Mouse (Mus musculus) lung, postnatal 0 days (tissue): ENCODE measurements around the gene Dnmbp. TPM values are rescaled to one million over a fixed set of nuclear protein-coding genes. Genes with fewer than 3 reads are reported as not detected.

ENCODE experiments used
- ATAC-seq: fragments of 200-750 bp; cut with Nextera tagmentation; 2 replicates; pipeline ENCODE4 v1.8.0; 2017; ENCODE audit warnings: moderate library complexity
- DNase-seq: peaks from one replicate; pipeline ENCODE4 v3.0.0-alpha.2; 2016; ENCODE audit warnings: low spot score
- H3K27ac ChIP-seq: fragments of 300-500 bp; sonication (generic); 2 replicates; pipeline ENCODE4 v1.5.1; 2014; ENCODE audit warnings: antibody characterized with exemption, mild to moderate bottlenecking, low read length, mixed read lengths
- H3K27me3 ChIP-seq: fragments of 300-500 bp; sonication (generic); replicated peaks from 2 replicates; pipeline ENCODE4 v1.6.1; 2014; ENCODE audit warnings: low read length, mixed read lengths; ENCODE audit not compliant: insufficient read depth
- H3K36me3 ChIP-seq: fragments of 300-500 bp; sonication (generic); 2 replicates; pipeline ENCODE4 v1.6.1; 2014; ENCODE audit warnings: low read length, mixed read lengths; ENCODE audit not compliant: insufficient read depth
- H3K4me1 ChIP-seq: fragments of 300-500 bp; sonication (generic); 2 replicates; pipeline ENCODE4 v1.6.1; 2014; ENCODE audit warnings: antibody characterized with exemption, low read depth, low read length, mixed read lengths; ENCODE audit not compliant: insufficient read depth
- H3K4me2 ChIP-seq: fragments of 300-500 bp; sonication (generic); replicated peaks from 2 replicates; pipeline ENCODE4 v1.6.1; 2014; ENCODE audit warnings: low read depth, mild to moderate bottlenecking, low read length, moderate library complexity, mixed read lengths
- H3K4me3 ChIP-seq: fragments of 300-500 bp; sonication (generic); 2 replicates; pipeline ENCODE4 v1.5.1; 2014; ENCODE audit warnings: low read depth, low read length
- H3K9ac ChIP-seq: fragments of 300-500 bp; sonication (generic); replicated peaks from 2 replicates; pipeline ENCODE4 v1.6.1; 2014; ENCODE audit warnings: low read depth, mild to moderate bottlenecking
- H3K9me3 ChIP-seq: fragments of 300-500 bp; sonication (generic); 2 replicates; pipeline ENCODE4 v1.6.1; 2016; ENCODE audit warnings: low read length, mixed read lengths
- CTCF ChIP-seq: IDR thresholded peaks from 2 replicates; pipeline ENCODE4 v1.5.1; 2016; ENCODE audit warnings: antibody characterized with exemption, mild to moderate bottlenecking
- EP300 ChIP-seq: IDR thresholded peaks from 2 replicates; pipeline ENCODE4 v1.6.1; 2016; ENCODE audit warnings: antibody characterized with exemption, mild to moderate bottlenecking, control low read depth
- WGBS: fragments of 180-500 bp; shearing (Covaris S2); extraction: QIAGEN DNeasy Blood & Tissue Kit; methylation state at CpG from one replicate; pipeline ENCODE4 v1.1.7; 2014; 5-methylcytosine and 5-hydroxymethylcytosine counted together
- polyA plus RNA-seq: library from polyadenylated mRNA; unstranded; fragments of >200 nt; fragmentation: Nextera tagmentation; extraction: Ambion mirVana; gene quantifications from 2 replicates; pipeline ENCODE4 v1.2.1, GENCODE M21; 2015

Gene Dnmbp
- polyA plus RNA-seq, 1 experiment from 2014 or later: 10.0 TPM

DNA sequence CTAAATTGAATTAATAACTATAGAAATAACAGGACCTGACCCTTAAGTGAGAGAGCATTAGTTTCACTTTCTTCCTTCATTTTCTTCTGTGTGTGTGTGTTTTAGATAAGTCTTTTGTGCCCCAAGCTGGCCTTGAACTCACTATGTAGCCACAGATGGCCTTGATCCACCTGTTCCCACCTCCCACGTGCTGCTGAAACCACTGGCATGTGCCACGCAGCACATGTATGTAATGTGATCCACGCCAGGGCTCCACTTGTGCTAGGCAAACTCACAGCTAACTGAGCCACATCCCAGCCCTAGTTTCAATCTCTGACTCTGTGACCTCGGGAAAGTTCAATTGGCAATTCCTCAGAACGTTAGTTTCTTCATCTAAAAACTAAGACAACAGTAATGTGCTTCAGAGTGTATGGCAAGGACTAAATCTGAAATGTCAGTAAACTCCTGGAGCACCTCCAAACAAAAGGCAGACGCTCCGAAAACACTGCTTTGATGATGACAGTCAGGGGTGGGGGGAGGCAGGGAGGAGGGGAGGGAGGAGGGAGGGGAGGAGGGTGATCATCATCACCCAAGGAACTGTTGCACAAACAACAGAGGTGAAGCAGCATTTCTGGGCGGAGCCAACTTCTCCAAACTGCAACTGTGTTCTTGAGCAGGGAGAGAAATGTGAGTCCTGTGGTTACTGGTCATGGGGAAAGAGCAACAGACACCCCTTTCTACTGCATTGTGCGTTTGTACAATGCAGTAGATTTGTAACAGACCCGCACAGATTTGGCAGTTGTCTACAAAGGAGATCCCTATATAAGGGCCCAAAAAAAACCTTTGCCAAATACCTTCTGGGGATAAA, 13.6 kb downstream of the Dnmbp start:
- TF ChIP-seq CTCF (no peak), EP300 (no peak)
- H3K27ac ChIP-seq: no peak overlapping the region
- H3K27me3 ChIP-seq: no peaks in the 10 kb centered on the region
- no peak overlapping the region for H3K9ac ChIP-seq
- ATAC-seq: no peak
- H3K4me1 ChIP-seq: no peaks in the 10 kb centered on the region; the same call in 1 of the 2 replicates
- H3K9me3 ChIP-seq: no peaks in the 10 kb centered on the region
- peak; percentile 36 for DNase-seq
- 63% methylated on average over 10 of the region's 10 CpGs for WGBS
- no peak overlapping the region for H3K4me2 ChIP-seq
- no peak overlapping the region for H3K4me3 ChIP-seq
- no peaks in the 10 kb centered on the region; the same call in 1 of the 2 replicates for H3K36me3 ChIP-seq

DNA sequence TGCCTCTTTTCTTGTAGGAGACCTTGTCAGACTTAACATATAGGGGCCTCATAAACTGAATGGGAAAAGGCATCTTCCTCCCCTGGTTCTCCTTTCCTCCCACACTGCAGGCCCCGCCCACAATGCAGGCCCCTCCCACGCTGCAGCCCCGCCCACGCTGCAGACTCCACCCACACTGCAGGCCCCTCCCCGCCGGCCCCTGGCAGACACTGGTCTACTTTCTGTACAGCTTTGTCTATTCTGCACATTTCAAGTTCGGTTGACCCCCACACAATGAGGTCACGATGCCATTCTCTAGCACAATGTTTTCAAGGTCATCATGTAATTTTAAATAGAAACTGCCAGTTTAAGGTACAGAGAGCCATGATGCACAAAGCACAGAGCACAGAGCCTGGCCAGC, 15.6 kb downstream of the Dnmbp start:
- DNase-seq: no peak
- Histone ChIP-seq H3K9ac (no peak overlapping the region), H3K27ac (no peak overlapping the region), H3K4me2 (no peak overlapping the region), H3K9me3 (no peaks in the 10 kb centered on the region), H3K4me3 (no peak overlapping the region), H3K27me3 (no peaks in the 10 kb centered on the region), H3K36me3 (no peaks in the 10 kb centered on the region; the same call in 1 of the 2 replicates), H3K4me1 (no peaks in the 10 kb centered on the region; the same call in 1 of the 2 replicates)
- TF ChIP-seq EP300 (no peak), CTCF (no peak)
- WGBS: 70% methylated on average over 8 of the region's 8 CpGs
- ATAC-seq: no peak

DNA sequence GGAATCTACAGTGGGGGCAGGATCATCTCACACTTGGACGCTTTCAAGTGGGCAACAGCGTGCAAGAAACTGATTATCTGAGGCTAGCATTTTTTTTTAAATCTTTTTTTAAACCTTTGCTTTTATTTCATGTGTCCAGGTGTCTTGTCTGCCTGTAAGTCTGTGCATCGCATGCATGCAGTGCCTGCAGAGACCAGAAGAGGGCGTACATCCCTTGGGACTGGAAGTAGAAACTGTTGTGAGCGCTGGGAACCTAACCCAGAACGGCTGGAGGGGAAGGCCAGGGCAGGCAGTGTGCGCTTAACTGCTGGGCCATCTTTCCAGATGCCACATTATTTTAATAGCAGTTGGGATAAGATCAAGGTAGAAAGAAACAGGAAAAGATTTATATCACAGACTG, 17.0 kb downstream of the Dnmbp start:
- Histone ChIP-seq H3K27me3 (no peaks in the 10 kb centered on the region), H3K9ac (no peak overlapping the region), H3K4me3 (no peak overlapping the region), H3K4me2 (no peak overlapping the region), H3K9me3 (no peaks in the 10 kb centered on the region), H3K36me3 (no peaks in the 10 kb centered on the region; the same call in 1 of the 2 replicates), H3K4me1 (no peaks in the 10 kb centered on the region), H3K27ac (no peak overlapping the region)
- DNase-seq: no peak
- 92% methylated on average over 7 of the region's 7 CpGs for whole genome bisulfite sequencing
- TF ChIP-seq CTCF (peak; percentile 31), EP300 (no peak)
- no peak for ATAC-seq

DNA sequence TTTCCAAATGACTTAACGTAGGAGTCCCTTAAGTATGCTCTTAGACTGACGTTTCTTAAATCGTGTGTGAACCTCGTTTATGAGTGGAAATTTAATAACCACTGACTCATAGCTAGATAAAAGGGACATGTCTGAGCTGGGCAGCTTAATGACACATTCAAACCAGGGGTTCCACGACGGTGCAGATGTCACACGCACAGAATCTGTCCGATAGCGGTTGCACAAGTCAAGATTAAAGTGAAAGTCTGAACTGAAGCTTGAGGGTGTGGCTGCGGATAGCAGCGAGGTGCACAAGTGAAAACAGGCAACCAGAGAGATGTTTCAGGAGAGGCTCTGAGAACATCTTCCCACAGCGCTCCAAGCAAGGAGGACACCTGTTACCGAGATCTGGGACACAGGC, 18.6 kb downstream of the Dnmbp start:
- Histone ChIP-seq H3K36me3 (no peaks in the 10 kb centered on the region; the same call in 1 of the 2 replicates), H3K4me1 (no peaks in the 10 kb centered on the region), H3K9me3 (no peaks in the 10 kb centered on the region), H3K27me3 (no peaks in the 10 kb centered on the region), H3K4me3 (no peak overlapping the region), H3K4me2 (no peak overlapping the region), H3K9ac (no peak overlapping the region), H3K27ac (no peak overlapping the region)
- 58% methylated on average over 13 of the region's 13 CpGs for WGBS
- no peak for DNase-seq
- TF ChIP-seq CTCF (no peak), EP300 (no peak)
- ATAC-seq: no peak

DNA sequence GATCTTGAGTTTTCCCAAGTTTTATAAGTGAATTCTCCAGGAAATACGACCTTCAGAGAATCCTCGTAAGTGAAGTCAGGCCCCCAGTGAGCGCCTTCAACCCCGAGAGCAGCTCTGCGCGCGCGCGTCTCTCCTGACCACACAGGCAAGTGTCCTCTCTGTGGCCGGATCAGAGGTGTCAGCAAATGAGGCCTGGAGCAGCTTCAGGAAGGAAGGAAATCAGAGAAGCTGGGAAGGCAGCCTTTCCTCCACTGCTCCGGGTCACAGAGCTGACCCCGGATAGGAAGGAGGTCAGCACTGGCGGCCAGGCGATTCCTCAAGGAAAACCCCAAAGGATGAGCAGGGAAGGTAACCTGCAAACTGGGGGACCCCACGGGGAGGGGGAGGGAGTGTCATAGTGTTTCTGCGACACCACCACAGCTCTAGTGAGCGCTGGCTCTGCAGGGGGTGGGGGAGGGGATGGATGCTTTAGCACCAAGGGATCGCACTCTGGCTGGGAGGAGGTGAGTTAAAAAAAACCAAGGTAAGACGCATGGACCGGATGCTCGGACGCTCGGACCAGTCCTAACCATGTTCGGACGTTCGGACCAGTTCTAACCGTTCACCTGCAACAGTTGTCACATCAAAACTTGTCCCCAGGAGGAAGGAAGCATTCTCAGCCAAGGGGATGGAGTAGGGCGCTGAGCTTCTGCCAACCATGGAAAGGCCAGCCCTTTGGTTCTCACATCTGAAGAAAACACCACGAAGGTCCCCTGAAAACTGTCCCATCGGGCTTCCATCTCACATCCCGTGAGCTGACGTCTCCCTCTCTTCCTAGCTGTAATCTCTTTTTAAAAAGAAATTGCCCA, 19.3 kb downstream of the Dnmbp start:
- H3K27me3 ChIP-seq: no peaks in the 10 kb centered on the region
- WGBS: 29% methylated on average over 32 of the region's 32 CpGs
- no peaks in the 10 kb centered on the region for H3K4me1 ChIP-seq
- DNase-seq: no peak
- no peaks in the 10 kb centered on the region for H3K9me3 ChIP-seq
- H3K9ac ChIP-seq: no peak overlapping the region
- no peak overlapping the region for H3K4me3 ChIP-seq
- H3K36me3 ChIP-seq: no peaks in the 10 kb centered on the region; the same call in 1 of the 2 replicates
- no peak for ATAC-seq
- H3K4me2 ChIP-seq: peak overlapping the region; percentile 32; the same call in 1 of the 2 replicates
- H3K27ac ChIP-seq: no peak overlapping the region
- TF ChIP-seq EP300 (no peak), CTCF (no peak)

DNA sequence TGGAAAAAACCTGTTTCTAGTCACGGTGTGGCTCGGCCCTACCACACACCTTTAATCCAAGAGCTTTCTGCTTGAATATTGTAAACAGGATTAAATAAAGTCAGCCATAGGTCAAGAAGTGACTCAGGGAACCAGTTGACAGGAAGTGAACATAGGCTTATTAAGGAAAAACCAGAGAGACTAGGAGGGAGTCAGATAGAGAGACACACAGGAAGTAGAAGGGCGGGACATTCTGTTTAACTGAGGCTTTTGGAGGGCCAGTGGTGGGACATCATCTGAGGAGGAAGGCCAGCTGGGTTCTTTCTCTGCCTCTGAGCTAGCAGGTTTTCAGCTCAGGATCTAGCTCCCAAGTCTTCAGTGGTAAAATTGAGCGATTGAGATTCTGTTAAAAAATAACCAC, 20.1 kb downstream of the Dnmbp start:
- no peak for ATAC-seq
- no peak overlapping the region for H3K27ac ChIP-seq
- 79% methylated on average over 4 of the region's 4 CpGs for WGBS

More for the DNA sequence above, 20.1 kb downstream of the Dnmbp start:
- peak; percentile 44 for DNase-seq
- TF ChIP-seq EP300 (0 out of 2 replicates have a peak, but pooled peaks have one; percentile 7), CTCF (no peak)
- no peaks in the 10 kb centered on the region; the same call in 1 of the 2 replicates for H3K36me3 ChIP-seq
- no peak overlapping the region for H3K4me3 ChIP-seq
- no peaks in the 10 kb centered on the region for H3K4me1 ChIP-seq
- H3K9me3 ChIP-seq: no peaks in the 10 kb centered on the region
- H3K27me3 ChIP-seq: no peaks in the 10 kb centered on the region
- H3K9ac ChIP-seq: no peak overlapping the region
- no peak overlapping the region for H3K4me2 ChIP-seq
